Mouse (Mus musculus): Measurements from ENCODE around the gene Tmcc3. TPM values are rescaled to one million over a fixed set of nuclear protein-coding genes. Genes with fewer than 3 reads are reported as not detected.

The Tmcc3 gene
- polyA plus RNA-seq, 1 experiment from 2014 or later = 8.8 TPM

DNA sequence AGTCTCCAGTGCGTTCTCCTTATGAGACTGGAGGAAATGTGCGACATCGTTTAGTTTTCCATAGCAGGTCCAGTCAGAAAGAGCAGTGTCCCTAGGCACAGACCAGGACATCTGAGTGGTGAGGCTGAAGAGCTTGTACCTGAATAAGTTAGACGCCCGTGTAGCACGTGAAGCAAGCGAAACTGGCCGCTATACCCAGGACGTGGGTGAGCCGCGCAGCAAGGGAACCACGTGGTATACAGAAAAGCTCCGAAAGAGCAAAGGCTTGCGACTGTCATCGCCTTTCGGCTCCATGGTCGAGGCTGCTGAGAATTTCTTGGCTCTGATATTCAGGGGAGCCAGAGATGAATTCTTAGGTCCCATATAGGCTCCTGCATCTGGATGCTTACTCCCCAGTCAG, 29.8 kb downstream of the Tmcc3 start:
- H3K9ac ChIP-seq (replicated peaks; ENCODE audit: low read depth, low read length) = no peak overlapping the region
- H3K4me3 ChIP-seq (ENCODE audit: low read depth, low read length) = no peak overlapping the region
- WGBS = 74% methylated on average over 17 of the region's 17 CpGs
- no peaks in the 10 kb centered on the region for H3K36me3 ChIP-seq (ENCODE audit: control insufficient read depth, insufficient read depth, low read length)
- H3K4me1 ChIP-seq (ENCODE audit: control insufficient read depth, insufficient read depth, low read length) = no peaks in the 10 kb centered on the region
- ATAC-seq (ENCODE audit: insufficient number of reproducible peaks, insufficient read depth, low FRiP score, low read depth) = no peak
- H3K27me3 ChIP-seq (ENCODE audit: control insufficient read depth, insufficient read depth, low read length) = no peaks in the 10 kb centered on the region
- 0 out of 2 replicates have a peak overlapping the region, but pooled peaks have one; percentile 10 for H3K4me2 ChIP-seq (replicated peaks; ENCODE audit: low read depth, low read length)
- no peak overlapping the region for H3K27ac ChIP-seq (ENCODE audit: low read length)
- no peaks in the 10 kb centered on the region for H3K9me3 ChIP-seq (ENCODE audit: control insufficient read depth, low read depth, low read length)

DNA sequence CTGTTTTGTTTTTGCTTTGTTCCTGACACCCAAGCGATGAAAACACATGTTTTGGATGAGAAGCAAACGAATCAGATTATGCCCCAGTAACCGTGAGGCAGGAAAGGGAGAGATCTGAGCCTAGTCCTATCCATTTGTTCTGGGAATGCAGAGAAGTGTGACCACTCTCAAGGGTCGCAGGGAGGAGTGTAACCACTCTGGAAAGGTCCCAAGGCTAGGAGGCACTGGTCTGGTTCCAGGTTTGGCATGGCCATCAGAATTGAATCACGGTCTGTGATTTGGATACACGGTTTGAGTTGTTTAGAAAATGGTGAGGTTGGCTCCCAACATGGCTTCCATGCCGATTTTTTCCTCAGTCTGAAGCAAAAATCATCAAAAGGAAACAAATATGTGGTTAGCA, 30.5 kb downstream of the Tmcc3 start:
- WGBS = 79% methylated on average over 7 of the region's 7 CpGs
- no peaks in the 10 kb centered on the region for H3K36me3 ChIP-seq (ENCODE audit: control insufficient read depth, insufficient read depth, low read length)
- H3K4me3 ChIP-seq (ENCODE audit: low read depth, low read length) = no peak overlapping the region
- H3K4me2 ChIP-seq (replicated peaks; ENCODE audit: low read depth, low read length) = no peak overlapping the region
- H3K9me3 ChIP-seq (ENCODE audit: control insufficient read depth, low read depth, low read length) = no peaks in the 10 kb centered on the region
- H3K27me3 ChIP-seq (ENCODE audit: control insufficient read depth, insufficient read depth, low read length) = no peaks in the 10 kb centered on the region
- H3K27ac ChIP-seq (ENCODE audit: low read length) = no peak overlapping the region
- no peak overlapping the region for H3K9ac ChIP-seq (replicated peaks; ENCODE audit: low read depth, low read length)
- H3K4me1 ChIP-seq (ENCODE audit: control insufficient read depth, insufficient read depth, low read length) = no peaks in the 10 kb centered on the region
- no peak for ATAC-seq (ENCODE audit: insufficient number of reproducible peaks, insufficient read depth, low FRiP score, low read depth)

DNA sequence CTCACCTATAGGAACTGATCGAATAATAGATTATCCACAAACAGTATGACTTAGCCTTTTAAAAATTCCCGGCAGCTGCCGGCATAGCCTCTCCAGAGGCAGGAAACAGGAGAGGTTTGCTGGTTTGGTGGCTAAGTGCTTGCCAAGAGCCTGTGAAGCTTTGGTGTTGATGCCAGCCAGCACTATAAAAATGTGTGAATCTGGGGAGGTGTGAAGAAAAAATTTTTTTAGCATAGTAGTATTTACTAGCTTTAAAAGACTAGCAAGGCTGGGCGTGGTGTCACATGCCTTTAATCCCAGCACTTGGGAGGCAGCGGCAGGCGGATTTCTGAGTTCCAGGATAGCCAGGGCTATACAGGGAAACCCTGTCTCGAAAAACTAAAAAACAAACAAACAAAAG, 31.8 kb downstream of the Tmcc3 start:
- Histone ChIP-seq H3K27me3 (ENCODE audit: control insufficient read depth, insufficient read depth, low read length) (no peaks in the 10 kb centered on the region), H3K36me3 (ENCODE audit: control insufficient read depth, insufficient read depth, low read length) (no peaks in the 10 kb centered on the region), H3K4me2 (replicated peaks; ENCODE audit: low read depth, low read length) (no peak overlapping the region), H3K4me1 (ENCODE audit: control insufficient read depth, insufficient read depth, low read length) (no peaks in the 10 kb centered on the region), H3K9ac (replicated peaks; ENCODE audit: low read depth, low read length) (no peak overlapping the region), H3K9me3 (ENCODE audit: control insufficient read depth, low read depth, low read length) (no peaks in the 10 kb centered on the region), H3K27ac (ENCODE audit: low read length) (no peak overlapping the region), H3K4me3 (ENCODE audit: low read depth, low read length) (no peak overlapping the region)
- WGBS = 83% methylated on average over 7 of the region's 7 CpGs
- ATAC-seq (ENCODE audit: insufficient number of reproducible peaks, insufficient read depth, low FRiP score, low read depth) = no peak

DNA sequence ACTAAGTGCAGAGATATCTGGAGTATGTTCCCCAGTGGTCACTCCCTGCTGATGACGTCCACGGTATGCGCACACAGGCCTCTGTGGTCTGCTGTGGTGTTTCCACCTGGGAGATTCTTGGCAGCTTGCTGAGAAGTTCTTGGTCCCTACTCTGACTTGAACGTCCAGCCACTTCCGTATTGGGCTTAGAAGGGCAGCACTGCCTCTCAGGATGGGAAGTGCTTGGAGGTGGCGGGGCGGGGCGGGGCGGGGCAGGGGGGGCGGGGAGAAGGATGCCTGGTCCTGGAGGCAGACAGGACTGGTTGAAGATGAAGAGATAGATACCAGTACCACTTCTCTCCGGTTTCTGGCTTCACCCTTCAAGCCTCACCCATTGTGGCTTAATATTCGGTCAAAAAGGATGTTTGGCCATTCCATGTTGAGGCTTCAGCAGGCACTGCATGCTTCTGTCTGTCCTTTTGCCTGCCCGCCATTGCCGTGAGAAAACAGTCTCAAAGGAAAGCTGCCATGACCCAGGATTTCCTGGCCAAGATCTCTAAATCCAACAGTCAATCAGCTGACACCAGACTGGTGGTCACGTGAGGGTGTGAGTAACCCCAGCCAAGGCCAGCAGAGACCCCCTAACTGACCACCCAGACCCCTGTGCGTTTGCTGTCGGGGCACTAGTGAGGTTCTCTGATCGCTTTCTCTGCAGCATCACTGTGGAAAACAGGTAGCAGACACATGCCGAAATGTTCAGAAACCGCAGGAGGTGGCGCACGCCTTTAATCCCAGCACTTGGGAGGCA, 33.1 kb downstream of the Tmcc3 start:
- no peak; the same call in 1 of the 2 replicates for ATAC-seq (ENCODE audit: insufficient number of reproducible peaks, insufficient read depth, low FRiP score, low read depth)
- no peak overlapping the region for H3K4me2 ChIP-seq (replicated peaks; ENCODE audit: low read depth, low read length)
- no peaks in the 10 kb centered on the region for H3K4me1 ChIP-seq (ENCODE audit: control insufficient read depth, insufficient read depth, low read length)
- H3K9me3 ChIP-seq (ENCODE audit: control insufficient read depth, low read depth, low read length) = no peaks in the 10 kb centered on the region
- no peak overlapping the region for H3K4me3 ChIP-seq (ENCODE audit: low read depth, low read length)
- H3K36me3 ChIP-seq (ENCODE audit: control insufficient read depth, insufficient read depth, low read length) = no peaks in the 10 kb centered on the region
- H3K27ac ChIP-seq (ENCODE audit: low read length) = no peak overlapping the region
- 51% methylated on average over 22 of the region's 22 CpGs for WGBS
- H3K9ac ChIP-seq (replicated peaks; ENCODE audit: low read depth, low read length) = no peak overlapping the region
- H3K27me3 ChIP-seq (ENCODE audit: control insufficient read depth, insufficient read depth, low read length) = no peaks in the 10 kb centered on the region

DNA sequence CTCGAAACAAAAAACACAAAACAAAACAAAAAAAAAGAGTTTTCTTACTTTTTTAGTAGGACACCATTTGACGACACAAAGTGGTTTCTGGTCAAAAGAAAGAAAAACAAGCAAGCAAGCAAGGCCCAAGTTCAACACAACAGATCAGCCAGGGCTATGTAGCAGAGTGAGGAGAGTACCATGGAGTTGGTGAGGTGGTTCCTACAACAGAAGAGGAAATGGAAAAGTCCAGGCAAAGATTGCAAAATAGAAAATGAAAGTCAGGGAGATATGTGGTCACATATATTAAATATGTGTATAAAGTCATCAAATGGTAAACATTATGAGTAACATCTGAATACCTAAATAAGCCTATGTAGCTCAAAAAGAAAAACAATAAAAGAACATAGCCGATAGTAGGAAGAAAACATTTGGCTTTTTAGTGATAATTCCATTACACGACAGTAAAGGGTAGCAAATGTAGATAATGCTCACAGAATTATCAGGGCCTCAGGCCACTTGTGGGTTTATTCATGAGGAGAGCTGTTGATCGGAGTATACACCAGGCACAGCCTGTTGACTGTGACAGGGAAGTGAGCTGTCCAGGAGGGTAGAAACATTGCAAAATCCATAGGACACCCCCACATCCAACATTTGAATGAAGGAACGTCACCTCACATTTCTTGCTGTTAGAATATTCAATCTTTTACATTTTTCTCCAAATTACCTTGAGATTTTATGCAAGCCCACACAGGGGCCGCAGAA, 33.9 kb downstream of the Tmcc3 start:
- Histone ChIP-seq H3K36me3 (ENCODE audit: control insufficient read depth, insufficient read depth, low read length) (no peaks in the 10 kb centered on the region), H3K9me3 (ENCODE audit: control insufficient read depth, low read depth, low read length) (no peaks in the 10 kb centered on the region), H3K9ac (replicated peaks; ENCODE audit: low read depth, low read length) (no peak overlapping the region), H3K4me2 (replicated peaks; ENCODE audit: low read depth, low read length) (no peak overlapping the region), H3K4me3 (ENCODE audit: low read depth, low read length) (no peak overlapping the region), H3K27ac (ENCODE audit: low read length) (no peak overlapping the region), H3K4me1 (ENCODE audit: control insufficient read depth, insufficient read depth, low read length) (no peaks in the 10 kb centered on the region), H3K27me3 (ENCODE audit: control insufficient read depth, insufficient read depth, low read length) (no peaks in the 10 kb centered on the region)
- WGBS = 90% methylated on average over 7 of the region's 7 CpGs
- ATAC-seq (ENCODE audit: insufficient number of reproducible peaks, insufficient read depth, low FRiP score, low read depth) = no peak

DNA sequence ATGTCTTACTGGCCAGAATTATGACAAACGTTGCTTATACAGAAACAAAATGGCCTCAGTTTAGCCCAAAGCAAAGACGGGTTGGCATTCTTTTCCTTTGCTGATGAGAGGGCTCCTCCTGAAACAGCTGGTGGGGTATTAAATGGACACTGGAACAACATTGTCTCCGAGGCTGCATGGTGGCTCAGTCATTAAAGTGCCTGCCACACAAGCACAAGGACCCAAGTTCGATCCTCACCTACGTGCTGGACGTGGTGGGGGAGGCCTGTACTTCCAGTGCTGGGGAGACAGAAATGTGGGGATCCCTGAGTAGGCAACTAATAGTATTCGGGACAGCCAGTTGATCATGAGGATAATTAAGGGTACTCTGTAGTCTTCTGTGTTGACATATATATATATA, 34.8 kb downstream of the Tmcc3 start:
- no peaks in the 10 kb centered on the region for H3K27me3 ChIP-seq (ENCODE audit: control insufficient read depth, insufficient read depth, low read length)
- no peak overlapping the region for H3K4me3 ChIP-seq (ENCODE audit: low read depth, low read length)
- no peak overlapping the region for H3K9ac ChIP-seq (replicated peaks; ENCODE audit: low read depth, low read length)
- H3K9me3 ChIP-seq (ENCODE audit: control insufficient read depth, low read depth, low read length) = no peaks in the 10 kb centered on the region
- no peak overlapping the region for H3K4me2 ChIP-seq (replicated peaks; ENCODE audit: low read depth, low read length)
- ATAC-seq (ENCODE audit: insufficient number of reproducible peaks, insufficient read depth, low FRiP score, low read depth) = no peak
- no peaks in the 10 kb centered on the region for H3K36me3 ChIP-seq (ENCODE audit: control insufficient read depth, insufficient read depth, low read length)
- no peaks in the 10 kb centered on the region for H3K4me1 ChIP-seq (ENCODE audit: control insufficient read depth, insufficient read depth, low read length)
- H3K27ac ChIP-seq (ENCODE audit: low read length) = no peak overlapping the region
- WGBS = 88% methylated on average over 7 of the region's 7 CpGs

DNA sequence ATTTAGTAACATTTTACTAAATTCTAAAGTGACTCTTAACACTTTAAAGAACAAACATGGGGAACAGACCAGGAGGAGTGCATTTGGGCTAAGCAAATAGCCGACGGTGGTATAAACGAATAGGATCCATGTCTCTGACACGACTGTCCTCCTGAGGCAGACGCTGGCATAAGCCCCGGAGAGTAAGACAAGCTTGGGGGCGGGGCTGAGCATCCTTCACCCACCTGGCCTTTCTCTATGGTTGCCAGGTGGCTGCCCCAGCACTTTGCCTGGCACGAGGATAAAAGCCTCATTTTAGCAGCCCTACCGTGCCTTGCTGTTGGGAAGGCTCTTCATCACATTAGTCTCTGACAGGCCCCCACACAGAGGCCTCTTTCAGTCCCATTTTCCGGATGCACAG, 35.5 kb downstream of the Tmcc3 start:
- no peak for ATAC-seq (ENCODE audit: insufficient number of reproducible peaks, insufficient read depth, low FRiP score, low read depth)
- Histone ChIP-seq H3K4me2 (replicated peaks; ENCODE audit: low read depth, low read length) (no peak overlapping the region), H3K27me3 (ENCODE audit: control insufficient read depth, insufficient read depth, low read length) (no peaks in the 10 kb centered on the region), H3K4me3 (ENCODE audit: low read depth, low read length) (no peak overlapping the region), H3K9me3 (ENCODE audit: control insufficient read depth, low read depth, low read length) (no peaks in the 10 kb centered on the region), H3K4me1 (ENCODE audit: control insufficient read depth, insufficient read depth, low read length) (no peaks in the 10 kb centered on the region), H3K9ac (replicated peaks; ENCODE audit: low read depth, low read length) (no peak overlapping the region), H3K27ac (ENCODE audit: low read length) (no peak overlapping the region), H3K36me3 (ENCODE audit: control insufficient read depth, insufficient read depth, low read length) (no peaks in the 10 kb centered on the region)
- 60% methylated on average over 10 of the region's 10 CpGs for WGBS

DNA sequence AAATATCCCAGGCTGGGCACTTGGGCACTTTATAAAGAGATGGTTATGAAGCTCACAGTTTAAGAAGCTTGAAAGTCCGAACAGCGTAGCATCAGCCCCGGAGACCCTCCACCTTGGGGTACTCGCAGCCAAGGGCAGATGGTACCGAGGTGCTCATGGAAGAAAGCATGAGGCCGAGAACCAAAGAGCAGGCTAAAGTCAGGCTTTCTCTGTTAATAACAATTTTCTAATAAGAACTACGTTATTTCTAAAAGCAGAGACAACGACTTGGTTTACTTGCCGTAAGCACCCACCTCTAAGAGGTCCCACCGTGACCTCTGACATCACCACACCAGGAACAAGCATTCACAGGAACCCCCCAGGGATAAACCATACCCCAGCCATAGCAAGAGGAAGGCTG, 36.2 kb downstream of the Tmcc3 start:
- no peak for ATAC-seq (ENCODE audit: insufficient number of reproducible peaks, insufficient read depth, low FRiP score, low read depth)
- H3K9me3 ChIP-seq (ENCODE audit: control insufficient read depth, low read depth, low read length) = no peaks in the 10 kb centered on the region

More for the DNA sequence above, 36.2 kb downstream of the Tmcc3 start:
- Histone ChIP-seq H3K4me2 (replicated peaks; ENCODE audit: low read depth, low read length) (no peak overlapping the region), H3K9ac (replicated peaks; ENCODE audit: low read depth, low read length) (no peak overlapping the region), H3K4me1 (ENCODE audit: control insufficient read depth, insufficient read depth, low read length) (no peaks in the 10 kb centered on the region), H3K27me3 (ENCODE audit: control insufficient read depth, insufficient read depth, low read length) (no peaks in the 10 kb centered on the region), H3K4me3 (ENCODE audit: low read depth, low read length) (no peak overlapping the region), H3K27ac (ENCODE audit: low read length) (no peak overlapping the region), H3K36me3 (ENCODE audit: control insufficient read depth, insufficient read depth, low read length) (no peaks in the 10 kb centered on the region)
- 94% methylated on average over 10 of the region's 10 CpGs for WGBS
